Mouse (Mus musculus) neutrophil, adult 5-6 weeks (primary cell): ENCODE data around the gene Kcnq5. TPM values are rescaled to one million over a fixed set of nuclear protein-coding genes. Genes with fewer than 3 reads are reported as not detected.
A peak's percentile ranks its signal among the peaks of the same experiment; 100 is the strongest.

Experiments used
- ATAC-seq: fragments of 151-379, 151-347 bp; 2 replicates; pipeline ENCODE4 v1.8.0; 2017; ENCODE audit warnings: mild to moderate bottlenecking, moderate TSS enrichment; ENCODE audit not compliant: insufficient number of reproducible peaks, poor library complexity, low FRiP score, severe bottlenecking; ENCODE audit errors: extremely low read depth
- total RNA-seq: library from RNA; stranded (forward); fragments of 200-1000 nt; gene quantifications from 2 replicates; pipeline ENCODE4 v1.2.3, GENCODE M21; 2017

Kcnq5 gene
- total RNA-seq = 5.8 and 7.7 TPM in 2 replicates

DNA sequence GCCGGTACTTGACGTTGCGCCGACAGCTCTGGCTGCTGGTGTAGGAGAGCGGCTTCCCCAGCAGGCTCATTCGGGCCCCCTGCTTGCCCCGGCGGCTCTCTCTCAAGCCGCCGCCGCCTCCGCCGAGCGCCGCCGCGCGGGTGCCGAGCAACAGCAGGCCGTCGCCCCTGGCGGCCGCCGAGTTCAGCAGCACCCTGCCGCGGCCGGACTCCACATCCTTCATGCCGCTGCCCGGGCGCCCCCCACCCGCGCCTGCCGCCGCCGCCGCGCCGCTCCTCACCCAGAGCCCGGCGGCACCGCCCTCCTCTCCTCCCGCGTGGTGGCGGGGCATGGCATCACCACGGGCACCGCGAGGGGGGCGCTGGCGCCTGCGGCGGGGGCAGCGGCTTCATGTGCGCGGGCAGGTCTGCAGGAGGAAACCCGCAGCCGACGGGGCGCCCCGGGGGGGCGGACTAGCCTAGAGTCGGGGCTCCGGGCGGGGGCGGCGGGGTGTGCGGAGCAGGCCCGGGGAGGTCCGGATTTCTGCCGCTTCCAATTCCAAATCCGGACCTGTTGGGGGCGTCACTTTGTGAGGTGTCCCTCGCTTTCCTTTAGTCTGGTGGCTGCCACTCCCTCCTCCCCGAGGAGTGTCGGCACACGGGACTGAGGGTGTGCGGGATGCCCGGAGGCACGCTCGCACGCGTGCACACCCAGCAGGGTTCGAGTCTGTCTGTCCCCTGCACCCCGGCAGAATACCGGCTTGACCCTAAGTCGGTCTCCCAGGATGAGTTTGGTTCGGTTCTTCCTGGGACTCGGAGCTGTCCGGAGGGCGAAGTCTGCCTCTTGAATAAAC lies at the start of gene Kcnq5:
Kcnq5 (minus strand) TSS at position 692 of the 832 bp plus-strand sequence.
- ATAC-seq = peak; percentile 21

DNA sequence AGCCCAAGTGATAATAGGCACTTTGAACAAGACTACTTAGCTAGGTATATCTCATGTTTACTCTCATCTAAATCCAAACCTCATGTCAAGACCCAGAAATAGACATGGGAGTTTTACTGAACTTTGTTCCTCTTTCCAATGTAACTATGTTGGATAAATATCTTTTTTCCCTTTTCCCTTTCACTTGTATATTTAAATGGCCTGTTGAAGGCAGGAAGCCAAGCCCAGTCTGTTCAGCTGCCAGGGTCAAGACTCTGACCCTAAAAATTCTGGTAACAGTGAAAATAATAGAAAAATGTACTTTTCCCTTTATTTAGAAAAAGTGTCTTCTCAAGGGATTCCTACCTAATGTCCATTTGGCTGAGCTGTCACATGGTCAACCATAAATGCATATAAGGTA lies 18.0 kb upstream of the Kcnq5 start:
- ATAC-seq = no peak

- ATAC-seq = no peak
These were observed 17.6 kb upstream of the Kcnq5 start for GRCm38 (mm10) chr1:21979292-21979691.

GRCm38 (mm10) chr1:21974040-21974439 lies 12.3 kb upstream of the Kcnq5 start:
- no peak for ATAC-seq

- ATAC-seq = no peak
These were observed 5.4 kb upstream of the Kcnq5 start for GRCm38 (mm10) chr1:21967139-21967538.

DNA sequence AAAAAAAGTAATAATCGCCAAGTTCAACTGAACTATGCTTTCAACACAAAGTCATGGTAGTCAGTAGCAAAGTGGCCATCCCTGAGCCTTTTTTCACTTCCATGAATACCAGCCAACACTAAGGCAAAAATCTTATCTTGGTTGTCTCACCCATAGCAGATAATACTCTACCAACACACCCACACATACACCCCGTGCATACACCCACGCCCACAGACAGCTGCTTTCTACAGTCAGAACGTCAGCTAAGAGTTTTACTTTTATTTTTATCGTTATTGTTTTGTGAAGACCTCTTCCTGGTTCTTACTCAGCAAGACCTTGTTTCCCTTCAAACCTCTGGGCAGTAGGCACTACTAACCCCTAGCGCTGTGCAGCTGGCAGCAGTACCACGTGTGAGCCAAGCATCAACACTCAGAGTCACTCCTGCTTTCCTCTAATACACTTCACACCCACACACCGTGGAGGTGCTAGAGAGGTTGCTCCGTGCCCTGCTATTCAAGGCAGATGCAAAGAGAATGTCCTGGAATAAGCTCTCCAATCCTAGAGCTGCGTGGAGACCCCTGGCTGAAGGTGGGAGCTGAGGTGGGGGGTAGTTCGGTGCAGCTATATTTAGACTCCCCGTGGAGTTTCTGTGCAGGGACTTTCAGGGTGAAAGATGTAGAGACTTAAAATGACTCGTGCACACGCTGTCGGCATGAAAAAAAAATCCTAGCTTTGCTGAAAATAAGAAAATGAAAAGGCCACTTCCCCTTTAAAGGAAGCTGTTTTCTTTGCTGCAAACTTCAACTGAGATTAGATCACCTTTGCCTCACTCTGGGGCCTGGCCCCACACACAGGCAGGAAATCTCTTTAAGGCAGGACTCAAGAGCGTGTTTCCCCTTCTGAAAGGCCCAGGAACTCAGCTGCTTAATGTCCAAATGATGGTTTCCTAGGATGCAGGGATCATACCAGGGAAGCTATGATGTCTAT lies 1.4 kb upstream of the Kcnq5 start:
- peak; percentile 48 for ATAC-seq

GRCm38 (mm10) chr1:21962083-21962471 lies 335 bp upstream of the Kcnq5 start:
- no peak for ATAC-seq

DNA sequence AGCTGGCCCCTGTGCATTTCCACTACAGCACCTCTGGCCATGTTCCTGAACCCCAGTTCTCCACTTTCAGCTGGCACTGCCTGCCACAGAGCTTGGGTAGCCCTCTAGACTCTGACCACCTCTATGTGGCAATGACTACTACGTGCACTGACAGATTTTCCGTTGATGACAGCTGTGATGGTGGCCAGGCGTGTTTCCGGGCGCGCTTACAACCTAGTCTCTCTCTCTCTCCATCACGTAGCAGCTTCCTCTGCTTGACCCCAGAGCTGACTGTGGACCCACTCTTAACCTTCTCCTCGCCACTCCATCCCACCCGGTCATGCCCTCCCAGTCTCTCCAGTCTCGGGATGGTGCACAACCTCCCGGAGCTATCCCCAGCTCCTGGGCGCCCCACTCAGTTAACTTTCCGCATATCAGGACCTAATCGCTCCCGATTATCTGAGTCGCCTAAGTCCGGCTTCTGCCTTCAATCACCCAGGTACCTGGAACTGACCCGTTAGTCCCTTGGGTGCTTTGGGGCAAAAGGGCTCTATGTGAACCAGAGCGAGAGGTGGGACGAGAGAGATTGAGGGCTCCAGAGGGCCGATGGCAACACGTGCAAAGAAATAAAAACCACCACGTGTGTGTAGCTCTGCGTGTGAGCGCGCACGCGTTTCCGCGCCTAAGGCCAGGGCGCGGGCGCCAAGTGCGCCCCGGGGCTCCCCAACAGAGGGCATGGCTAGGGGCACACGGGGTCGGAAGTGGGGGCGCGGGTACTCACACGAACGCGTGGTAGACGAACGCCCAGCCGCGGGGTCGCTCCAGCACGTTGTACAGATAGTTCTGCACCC lies 1.1 kb downstream of the Kcnq5 start:
- peak; percentile 43; the same call in 1 of the 2 replicates for ATAC-seq

DNA sequence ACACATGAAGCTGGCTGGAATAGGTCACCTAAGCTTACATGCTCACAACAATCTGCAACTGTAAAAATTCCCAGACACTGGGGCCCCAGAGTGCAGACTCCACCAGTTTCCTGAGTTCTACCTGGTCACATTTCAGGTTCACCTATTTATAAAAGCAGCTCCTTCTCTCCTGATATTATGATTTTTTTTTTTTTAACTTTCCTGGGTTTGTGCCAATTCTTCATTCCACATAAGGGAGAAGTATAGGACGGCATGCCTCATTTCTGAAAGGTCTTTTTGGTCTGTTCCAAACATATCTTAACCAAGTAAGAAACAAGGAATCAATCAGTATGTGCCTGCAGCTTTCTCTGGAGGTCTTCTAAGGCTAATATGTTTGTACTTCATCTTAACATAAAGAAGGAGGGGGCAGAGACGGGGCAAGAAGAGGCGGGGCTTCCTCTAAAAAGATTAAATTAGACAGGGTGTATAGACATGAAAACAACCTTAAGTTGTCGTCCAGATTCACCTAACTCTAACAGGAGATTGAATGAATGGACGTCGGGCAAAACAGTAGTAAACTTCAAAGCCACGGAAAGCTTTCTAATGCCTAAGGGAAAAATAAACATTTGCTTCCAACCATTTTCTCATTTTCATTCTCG lies 2.0 kb downstream of the Kcnq5 start:
- no peak for ATAC-seq

DNA sequence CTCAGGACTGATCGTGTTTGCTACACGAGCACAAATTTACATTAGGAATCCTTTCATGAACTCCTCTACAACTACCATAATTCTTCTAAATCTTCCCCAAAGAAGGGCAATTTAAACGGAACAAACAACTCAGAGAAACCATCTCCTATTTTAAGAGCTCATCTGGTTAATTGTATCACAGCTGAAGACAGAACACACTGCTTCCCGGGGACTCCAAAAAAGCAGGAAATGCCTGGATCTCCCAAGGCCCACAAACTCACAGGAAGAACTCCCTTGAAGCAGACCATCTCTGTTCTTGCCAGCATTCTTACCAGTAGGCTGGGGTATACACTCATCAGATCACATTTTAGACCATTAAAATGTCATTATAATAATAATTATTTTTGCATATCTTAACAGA lies 3.7 kb downstream of the Kcnq5 start:
- ATAC-seq = no peak

DNA sequence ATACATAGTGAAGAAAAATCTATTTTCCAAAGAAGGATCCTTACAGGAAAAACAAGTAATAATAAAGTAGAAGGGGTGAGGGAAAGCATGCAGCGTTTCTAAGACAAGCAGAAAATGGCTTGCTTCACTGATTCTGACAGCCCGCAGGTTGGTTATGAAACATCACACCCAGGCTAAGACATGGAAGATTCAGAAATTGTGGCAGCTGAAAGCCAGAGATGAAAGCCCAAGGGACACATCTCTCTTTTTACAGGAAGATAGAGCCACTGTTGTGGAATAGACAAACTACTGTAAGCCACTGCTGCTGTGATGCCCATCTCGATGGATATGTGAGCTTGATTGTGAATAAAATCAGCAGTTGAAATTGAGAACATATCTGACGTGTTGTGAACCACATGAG lies 20.9 kb downstream of the Kcnq5 start:
- ATAC-seq = no peak

GRCm38 (mm10) chr1:21927182-21927581 lies 34.6 kb downstream of the Kcnq5 start:
- ATAC-seq = no peak

- ATAC-seq = no peak
These were observed 38.5 kb downstream of the Kcnq5 start for GRCm38 (mm10) chr1:21923293-21923642.

GRCm38 (mm10) chr1:21922578-21923292 lies 39.0 kb downstream of the Kcnq5 start:
- no peak for ATAC-seq

DNA sequence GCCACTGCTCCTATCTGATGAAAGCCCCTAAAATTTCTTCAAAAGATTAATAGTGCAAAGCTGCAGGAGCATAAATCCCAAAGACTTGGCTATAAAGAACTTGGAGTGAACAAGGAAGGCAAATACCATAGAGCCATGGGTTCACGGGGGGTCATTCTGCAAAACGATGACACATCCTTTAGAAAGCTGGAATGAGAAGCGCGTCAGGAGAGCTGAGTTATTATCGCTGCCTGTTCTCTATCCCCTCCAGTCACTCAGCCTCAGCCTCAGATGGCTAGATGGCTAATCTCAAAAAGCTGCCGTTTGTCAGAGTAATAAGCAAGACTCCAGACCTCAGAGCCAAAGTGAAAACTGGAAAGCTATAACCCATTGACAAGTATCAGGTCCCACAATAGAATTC lies 42.5 kb downstream of the Kcnq5 start:
- no peak for ATAC-seq

- no peak for ATAC-seq
These were observed 65.5 kb downstream of the Kcnq5 start for GRCm38 (mm10) chr1:21896067-21896719.

DNA sequence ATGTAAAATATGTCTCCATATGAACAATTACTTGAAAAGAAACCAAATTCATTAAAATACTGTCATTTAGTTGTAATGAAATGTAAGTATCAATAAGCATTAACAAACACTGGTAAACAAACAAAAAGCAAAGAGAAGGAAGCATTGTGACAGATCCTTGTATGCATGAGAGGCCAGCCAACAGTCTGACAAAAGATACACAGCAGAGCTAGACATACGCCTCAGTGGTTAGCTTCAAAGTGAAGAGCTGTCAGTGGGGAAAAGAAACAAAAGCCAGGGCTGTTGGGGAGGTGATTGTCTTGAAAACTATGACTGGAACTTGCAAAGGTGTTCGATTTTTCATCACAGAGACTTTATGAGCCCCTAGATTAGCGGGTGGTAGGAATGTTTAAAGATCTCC lies 78.0 kb downstream of the Kcnq5 start:
- no peak for ATAC-seq

DNA sequence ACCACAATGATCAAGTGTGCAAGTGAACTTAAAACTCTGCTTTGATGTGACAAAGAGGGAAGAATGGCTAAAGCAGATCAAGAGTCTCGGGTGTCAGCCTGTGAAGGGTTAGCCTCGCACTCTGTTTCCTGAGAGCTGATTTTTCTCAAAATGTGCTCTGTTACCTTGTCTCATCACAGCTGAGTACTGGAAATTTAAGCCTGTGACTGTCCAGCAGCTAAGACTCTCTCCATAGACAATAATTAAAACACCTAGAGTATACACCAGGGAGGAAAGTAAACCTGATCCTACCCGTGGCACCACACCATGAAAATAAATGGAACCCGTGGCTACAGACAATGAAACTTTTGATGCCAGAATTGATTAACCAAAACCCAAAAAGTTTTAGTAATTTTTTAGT lies 90.9 kb downstream of the Kcnq5 start:
- ATAC-seq = no peak
